Mouse (Mus musculus) cortical plate, adult 2 months (tissue): Measurements from ENCODE around the gene Ttyh1. TPM values are rescaled to one million over a fixed set of nuclear protein-coding genes. Genes with fewer than 3 reads are reported as not detected.
A peak's percentile ranks its signal among the peaks of the same experiment; 100 is the strongest.
"Not testable (repeated sequence)": the region's sequence is repeated elsewhere in the genome, so short reads cannot be mapped to it uniquely, and the experiment has no call there.

Experiments used
- H3K27ac ChIP-seq: fragments of 200-500 bp; 2 replicates; pipeline ENCODE4 v1.5.1; 2012; ENCODE audit warnings: low read length, control low read depth, inconsistent platforms; ENCODE audit not compliant: insufficient read depth
- H3K4me1 ChIP-seq: fragments of 200-500 bp; 2 replicates; pipeline ENCODE4 v1.6.1; 2011; ENCODE audit warnings: low read length; ENCODE audit not compliant: control insufficient read depth, insufficient read depth
- H3K4me3 ChIP-seq: fragments of 200-500 bp; 2 replicates; pipeline ENCODE4 v1.5.1; 2011; ENCODE audit warnings: mild to moderate bottlenecking, low read length, control low read depth; ENCODE audit not compliant: insufficient read depth
- CTCF ChIP-seq: fragments of 200-500 bp; IDR thresholded peaks from 2 replicates; pipeline ENCODE4 v1.5.1; 2011; ENCODE audit warnings: mild to moderate bottlenecking, control low read depth, low read length; ENCODE audit not compliant: insufficient read depth; ENCODE audit errors: extremely low read depth
- POLR2A ChIP-seq: fragments of 200-500 bp; IDR thresholded peaks from 2 replicates; pipeline ENCODE4 v1.6.1; 2011; ENCODE audit warnings: mild to moderate bottlenecking, low read length, control low read depth; ENCODE audit not compliant: insufficient read depth; ENCODE audit errors: extremely low read depth
- polyA plus RNA-seq: library from polyadenylated mRNA; depleted of rRNA; stranded (reverse); fragments of >200 nt; gene quantifications from 2 replicates; pipeline ENCODE4 v1.2.3, GENCODE M21; 2012

Ttyh1 gene
- polyA plus RNA-seq, 1 experiment = 817 TPM

- no peak overlapping the region for H3K27ac ChIP-seq
- H3K4me3 ChIP-seq = peak overlapping the region; percentile 83; the same call in 1 of the 2 replicates
- TF ChIP-seq CTCF (no peak), POLR2A (no peak)
- no peaks in the 10 kb centered on the region for H3K4me1 ChIP-seq
Measured at GRCm38 (mm10) chr7:4147836-4148235, 28.6 kb downstream of the Ttyh1 start.

- Histone ChIP-seq H3K4me1 (no peaks in the 10 kb centered on the region), H3K4me3 (peak overlapping the region; percentile 83), H3K27ac (peak overlapping the region; percentile 99)
- TF ChIP-seq POLR2A = 0 out of 2 replicates have a peak, but pooled peaks have one; percentile 19
- TF ChIP-seq CTCF = no peak
Measured at GRCm38 (mm10) chr7:4148341-4149208, 29.4 kb downstream of the Ttyh1 start.

GRCm38 (mm10) chr7:4149209-4150054 is 30.2 kb downstream of the Ttyh1 start:
- H3K4me3 ChIP-seq = peak overlapping the region; percentile 83
- no peak for TF ChIP-seq CTCF
- TF ChIP-seq POLR2A = peak; percentile 83
- H3K27ac ChIP-seq = peak overlapping the region; percentile 99
- H3K4me1 ChIP-seq = no peaks in the 10 kb centered on the region

- Histone ChIP-seq H3K4me3 (peak within 1 kb of the TSS; percentile 83), H3K4me1 (no peaks in the 10 kb centered on the region), H3K27ac (peak within 1 kb of the TSS; percentile 99)
- TF ChIP-seq CTCF (no peak), POLR2A (no peak)
Measured at GRCm38 (mm10) chr7:4150059-4150541, 30.9 kb downstream of the Ttyh1 start, which contains the start of gene Leng9. Gene Leng9, minus strand, starts transcription at chr7:4150374.

GRCm38 (mm10) chr7:4150811-4151221 is 31.6 kb downstream of the Ttyh1 start:
- H3K4me3 ChIP-seq = peak overlapping the region; percentile 83
- TF ChIP-seq POLR2A (no peak), CTCF (no peak)

GRCm38 (mm10) chr7:4151241-4151640 is 32.0 kb downstream of the Ttyh1 start:
- Histone ChIP-seq H3K27ac (no peak overlapping the region), H3K4me3 (peak overlapping the region; percentile 83), H3K4me1 (no peaks in the 10 kb centered on the region)
- TF ChIP-seq CTCF (no peak), POLR2A (no peak)

More at GRCm38 (mm10) chr7:4150811-4151221, 31.6 kb downstream of the Ttyh1 start:
- H3K27ac ChIP-seq = no peak overlapping the region
- H3K4me1 ChIP-seq = no peaks in the 10 kb centered on the region

GRCm38 (mm10) chr7:4154356-4154755 is 35.1 kb downstream of the Ttyh1 start:
- no peaks in the 10 kb centered on the region for H3K4me1 ChIP-seq
- TF ChIP-seq CTCF (no peak), POLR2A (no peak)
- no peak overlapping the region for H3K27ac ChIP-seq
- no peak overlapping the region for H3K4me3 ChIP-seq

- no peak for TF ChIP-seq POLR2A
- TF ChIP-seq CTCF = no peak
- H3K4me1 ChIP-seq = no peaks in the 10 kb centered on the region
- H3K27ac ChIP-seq = no peak overlapping the region
- H3K4me3 ChIP-seq = no peak overlapping the region
Measured at GRCm38 (mm10) chr7:4154976-4155375, 35.8 kb downstream of the Ttyh1 start.

GRCm38 (mm10) chr7:4161596-4161995 is 42.4 kb downstream of the Ttyh1 start:
- H3K4me3 ChIP-seq = not testable (repeated sequence)

GRCm38 (mm10) chr7:4163571-4164072 is 44.4 kb downstream of the Ttyh1 start:
- Histone ChIP-seq H3K27ac (no peak overlapping the region), H3K4me3 (peak overlapping the region; percentile 20), H3K4me1 (no peaks in the 10 kb centered on the region)
- no peak for TF ChIP-seq CTCF
- TF ChIP-seq POLR2A = no peak

More at GRCm38 (mm10) chr7:4161596-4161995, 42.4 kb downstream of the Ttyh1 start:
- H3K4me1 ChIP-seq, H3K27ac ChIP-seq: not testable (repeated sequence)
